Mouse (Mus musculus): ENCODE results near the gene Mtfmt.

Gene Mtfmt

GRCm38 (mm10) chr9:65428003-65428402 lies 7.6 kb upstream of the Mtfmt start:
- DNase-seq: peak; percentile 56

GRCm38 (mm10) chr9:65430401-65430800 lies 5.2 kb upstream of the Mtfmt start:
- DNase-seq: no peak

- DNase-seq: no peak
Measured at GRCm38 (mm10) chr9:65430921-65431320, 4.7 kb upstream of the Mtfmt start.

GRCm38 (mm10) chr9:65432236-65432635 lies 3.3 kb upstream of the Mtfmt start:
- peak; percentile 93 for DNase-seq

- DNase-seq: peak; percentile 65
Measured at GRCm38 (mm10) chr9:65434140-65434539, 1.4 kb upstream of the Mtfmt start.

- no peak for DNase-seq
Measured at GRCm38 (mm10) chr9:65435211-65435610, 371 bp upstream of the Mtfmt start.

GRCm38 (mm10) chr9:65444692-65445091 lies 9.1 kb downstream of the Mtfmt start:
- DNase-seq: no peak

- no peak for DNase-seq
Measured at GRCm38 (mm10) chr9:65447951-65448350, 12.4 kb downstream of the Mtfmt start.

GRCm38 (mm10) chr9:65458975-65459374 lies 23.4 kb downstream of the Mtfmt start:
- DNase-seq: no peak

- no peak for DNase-seq
Measured at GRCm38 (mm10) chr9:65460198-65460597, 24.6 kb downstream of the Mtfmt start.

GRCm38 (mm10) chr9:65460732-65461442 lies 25.3 kb downstream of the Mtfmt start, which contains the start of gene Spg21:
Spg21 (plus strand) TSS chr9:65460947.
- DNase-seq: peak; percentile 98

GRCm38 (mm10) chr9:65462544-65462943 lies 27.0 kb downstream of the Mtfmt start:
- DNase-seq: no peak

GRCm38 (mm10) chr9:65464161-65464560 lies 28.6 kb downstream of the Mtfmt start:
- DNase-seq: peak; percentile 71

GRCm38 (mm10) chr9:65465241-65465640 lies 29.7 kb downstream of the Mtfmt start:
- no peak for DNase-seq

- DNase-seq: no peak
Measured at GRCm38 (mm10) chr9:65467686-65468085, 32.1 kb downstream of the Mtfmt start.

GRCm38 (mm10) chr9:65472769-65473168 lies 37.2 kb downstream of the Mtfmt start:
- no peak for DNase-seq

GRCm38 (mm10) chr9:65479158-65479557 lies 43.6 kb downstream of the Mtfmt start:
- no peak for DNase-seq

- no peak for DNase-seq
Measured at GRCm38 (mm10) chr9:65480071-65480470, 44.5 kb downstream of the Mtfmt start.

- no peak for DNase-seq
Measured at GRCm38 (mm10) chr9:65491476-65491875, 55.9 kb downstream of the Mtfmt start.

GRCm38 (mm10) chr9:65492351-65492750 lies 56.8 kb downstream of the Mtfmt start:
- no peak for DNase-seq

- DNase-seq: no peak
Measured at GRCm38 (mm10) chr9:65492851-65493250, 57.3 kb downstream of the Mtfmt start.

- DNase-seq: no peak
Measured at GRCm38 (mm10) chr9:65502146-65502545, 66.6 kb downstream of the Mtfmt start.

Measured in kidney, adult 9 months (tissue).